Mouse (Mus musculus): ENCODE measurements around the gene Pdia3.
"Not testable (repeated sequence)": the region's sequence is repeated elsewhere in the genome, so short reads cannot be mapped to it uniquely, and the experiment has no call there.

The Pdia3 gene

GRCm38 (mm10) chr2:121443068-121443349 lies 29.4 kb downstream of the Pdia3 start:
- DNase-seq (ENCODE audit: low read depth) = no peak

- no peak for DNase-seq (ENCODE audit: low read depth)
Observed at GRCm38 (mm10) chr2:121444178-121444577, 30.6 kb downstream of the Pdia3 start, which contains the start of gene Ell3. Gene Ell3 (minus strand): TSS chr2:121444278.

GRCm38 (mm10) chr2:121445117-121445516 lies 31.5 kb downstream of the Pdia3 start:
- no peak for DNase-seq (ENCODE audit: low read depth)

GRCm38 (mm10) chr2:121446506-121446905 lies 32.9 kb downstream of the Pdia3 start:
- no peak for DNase-seq (ENCODE audit: low read depth)

- DNase-seq (ENCODE audit: low read depth) = no peak
Observed at GRCm38 (mm10) chr2:121447006-121447405, 33.4 kb downstream of the Pdia3 start.

GRCm38 (mm10) chr2:121448136-121448535 lies 34.6 kb downstream of the Pdia3 start:
- peak; percentile 57 for DNase-seq (ENCODE audit: low read depth)

- peak; percentile 99 for DNase-seq (ENCODE audit: low read depth)
Observed at GRCm38 (mm10) chr2:121448739-121449535, 35.4 kb downstream of the Pdia3 start, which contains the start of gene Serf2. Gene Serf2 (plus strand): TSS chr2:121449195.

- no peak for DNase-seq (ENCODE audit: low read depth)
Observed at GRCm38 (mm10) chr2:121449545-121450011, 36.0 kb downstream of the Pdia3 start.

GRCm38 (mm10) chr2:121450093-121450492 lies 36.5 kb downstream of the Pdia3 start:
- DNase-seq (ENCODE audit: low read depth) = peak; percentile 41

GRCm38 (mm10) chr2:121452361-121452760 lies 38.8 kb downstream of the Pdia3 start:
- DNase-seq (ENCODE audit: low read depth) = no peak

GRCm38 (mm10) chr2:121452990-121453389 lies 39.4 kb downstream of the Pdia3 start, which contains the start of gene Hypk:
Gene Hypk (plus strand): TSS chr2:121453290.
- no peak for DNase-seq (ENCODE audit: low read depth)

- no peak for DNase-seq (ENCODE audit: low read depth)
Observed at GRCm38 (mm10) chr2:121453917-121454316, 40.3 kb downstream of the Pdia3 start.

GRCm38 (mm10) chr2:121455534-121455933 lies 42.0 kb downstream of the Pdia3 start:
- DNase-seq (ENCODE audit: low read depth) = no peak

GRCm38 (mm10) chr2:121456692-121457642 lies 43.4 kb downstream of the Pdia3 start, which contains the start of gene Serinc4:
Gene Serinc4 (minus strand): TSS chr2:121456781.
- DNase-seq (ENCODE audit: low read depth) = peak; percentile 93

GRCm38 (mm10) chr2:121460071-121460470 lies 46.5 kb downstream of the Pdia3 start:
- no peak for DNase-seq (ENCODE audit: low read depth)

GRCm38 (mm10) chr2:121468982-121469381 lies 55.4 kb downstream of the Pdia3 start:
- DNase-seq (ENCODE audit: low read depth) = not testable (repeated sequence)

- DNase-seq (ENCODE audit: low read depth) = not testable (repeated sequence)
Observed at GRCm38 (mm10) chr2:121472783-121473182, 59.2 kb downstream of the Pdia3 start.

GRCm38 (mm10) chr2:121473301-121474179 lies 60.0 kb downstream of the Pdia3 start, which contains the start of gene Mfap1b:
Gene Mfap1b (minus strand): TSS chr2:121474067.
- DNase-seq (ENCODE audit: low read depth) = peak; percentile 90

- DNase-seq (ENCODE audit: low read depth) = no peak
Observed at GRCm38 (mm10) chr2:121474180-121474535, 60.6 kb downstream of the Pdia3 start.

- not testable (repeated sequence) for DNase-seq (ENCODE audit: low read depth)
Observed at GRCm38 (mm10) chr2:121475306-121475705, 61.7 kb downstream of the Pdia3 start.

GRCm38 (mm10) chr2:121477491-121478266 lies 64.1 kb downstream of the Pdia3 start:
- DNase-seq (ENCODE audit: low read depth) = no peak

Data from naive thymus-derived CD4-positive, alpha-beta T cell, adult 2 months (primary cell).